Mouse (Mus musculus): ENCODE results near the gene Fam149b. TPM values are rescaled to one million over a fixed set of nuclear protein-coding genes. Genes with fewer than 3 reads are reported as not detected.

The Fam149b gene
- polyA plus RNA-seq, 1 experiment from 2014 or later = 40.7 TPM

DNA sequence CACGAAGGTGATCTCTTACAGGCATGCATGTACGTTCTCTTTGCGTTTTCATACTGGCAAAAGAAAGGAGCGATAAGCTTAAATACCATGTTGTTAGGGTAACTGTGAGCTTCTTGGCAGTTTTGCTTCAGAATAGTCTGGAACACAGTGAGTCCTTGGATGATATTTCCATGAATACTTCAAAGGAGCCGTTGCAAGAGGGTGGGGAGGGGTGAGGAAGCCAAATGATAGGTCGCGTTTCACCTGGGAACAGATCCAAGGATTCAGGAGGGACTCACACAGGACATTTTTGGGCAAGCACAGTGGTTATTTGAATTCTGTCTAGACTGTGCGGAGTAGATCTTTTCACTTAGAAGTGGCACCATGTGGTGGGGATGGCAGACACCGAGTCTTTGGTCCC lies 49.3 kb downstream of the Fam149b start:
- 80% methylated on average over 9 of the region's 9 CpGs for WGBS
- Histone ChIP-seq H3K4me1 (peaks cover 7% of the 10 kb centered on the region), H3K36me3 (no peaks in the 10 kb centered on the region), H3K9me3 (no peaks in the 10 kb centered on the region), H3K27me3 (no peaks in the 10 kb centered on the region), H3K4me2 (replicated peaks) (no peak overlapping the region), H3K27ac (no peak overlapping the region), H3K9ac (no peak overlapping the region), H3K4me3 (no peak overlapping the region)
- ATAC-seq (ENCODE audit: low FRiP score, low read depth) = no peak

DNA sequence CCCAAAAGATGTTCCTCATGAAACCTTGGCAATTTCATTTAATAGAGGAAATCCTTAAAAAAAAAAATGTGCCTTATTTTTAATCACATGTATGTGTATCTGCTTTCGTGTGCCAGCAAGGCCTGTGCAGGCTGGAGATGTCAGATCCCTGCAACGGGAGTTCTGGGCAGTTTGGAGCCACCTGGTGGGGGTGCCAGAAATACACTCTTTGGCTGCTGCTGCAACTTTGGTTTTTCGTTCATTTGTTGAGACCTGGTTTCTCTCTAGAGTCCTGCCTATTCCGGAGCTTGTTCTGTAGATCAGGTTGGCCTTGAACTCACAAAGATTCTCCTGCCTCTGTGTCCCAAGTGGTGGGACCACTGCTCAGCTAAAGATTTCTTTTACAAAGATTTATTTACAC lies 50.9 kb downstream of the Fam149b start:
- H3K4me1 ChIP-seq = peaks cover 5% of the 10 kb centered on the region; the same call in 1 of the 2 replicates
- no peak for ATAC-seq (ENCODE audit: low FRiP score, low read depth)
- no peaks in the 10 kb centered on the region for H3K9me3 ChIP-seq
- 46% methylated on average over 4 of the region's 4 CpGs for WGBS
- H3K9ac ChIP-seq = no peak overlapping the region
- no peak overlapping the region for H3K4me2 ChIP-seq (replicated peaks)
- no peaks in the 10 kb centered on the region for H3K36me3 ChIP-seq
- H3K4me3 ChIP-seq = no peak overlapping the region
- H3K27me3 ChIP-seq = no peaks in the 10 kb centered on the region
- no peak overlapping the region for H3K27ac ChIP-seq

DNA sequence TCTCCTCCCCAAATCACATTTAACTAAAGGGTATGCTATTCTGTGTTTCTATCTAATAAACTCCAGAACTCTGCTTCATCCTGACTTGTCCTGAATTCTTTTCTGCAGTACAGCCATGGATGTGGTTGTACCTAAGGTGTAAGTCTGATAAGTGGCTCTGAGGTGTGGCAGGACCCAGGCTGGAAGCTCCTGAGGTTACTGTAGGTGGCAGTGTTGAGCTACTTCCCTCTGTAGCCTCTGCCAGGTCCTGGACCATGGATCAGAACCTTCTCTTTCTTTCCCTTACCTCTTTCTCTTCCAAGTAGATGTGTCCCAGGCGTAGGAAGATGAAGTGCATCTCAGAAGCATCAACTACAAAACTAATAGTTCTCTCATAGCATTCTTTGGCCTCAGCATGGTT lies 52.1 kb downstream of the Fam149b start:
- WGBS = 26% methylated on average over 1 of the region's 1 CpGs

DNA sequence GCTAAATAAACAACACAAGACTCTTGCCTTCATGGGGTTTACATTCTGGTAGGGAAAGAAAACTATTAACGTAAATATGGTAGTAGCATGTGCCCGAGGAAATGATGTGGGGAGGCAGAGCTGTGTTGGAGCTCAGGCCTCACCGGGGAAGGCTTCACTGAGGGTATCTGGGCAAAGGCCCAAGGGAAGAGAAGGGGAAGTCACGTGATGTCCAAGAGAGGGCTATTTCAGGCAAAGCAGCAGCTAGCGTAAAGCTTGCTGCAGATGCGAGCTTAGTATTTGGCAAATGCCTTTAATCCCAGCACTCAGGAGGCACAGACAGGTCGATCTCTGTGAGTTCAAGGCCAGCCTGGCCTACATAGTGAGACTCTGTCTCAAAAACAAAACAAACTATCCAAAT lies 74.3 kb downstream of the Fam149b start:
- Histone ChIP-seq H3K4me1 (no peaks in the 10 kb centered on the region), H3K9ac (no peak overlapping the region), H3K36me3 (no peaks in the 10 kb centered on the region), H3K4me2 (replicated peaks) (no peak overlapping the region), H3K27ac (no peak overlapping the region), H3K27me3 (no peaks in the 10 kb centered on the region), H3K9me3 (no peaks in the 10 kb centered on the region), H3K4me3 (no peak overlapping the region)
- no peak for ATAC-seq (ENCODE audit: low FRiP score, low read depth)
- 72% methylated on average over 7 of the region's 7 CpGs for WGBS

More for the DNA sequence above, 52.1 kb downstream of the Fam149b start:
- Histone ChIP-seq H3K9ac (no peak overlapping the region), H3K4me1 (no peaks in the 10 kb centered on the region), H3K9me3 (no peaks in the 10 kb centered on the region), H3K27me3 (no peaks in the 10 kb centered on the region), H3K4me2 (replicated peaks) (no peak overlapping the region), H3K36me3 (no peaks in the 10 kb centered on the region), H3K27ac (no peak overlapping the region), H3K4me3 (no peak overlapping the region)
- ATAC-seq (ENCODE audit: low FRiP score, low read depth) = 0 out of 2 replicates have a peak, but pooled peaks have one; percentile 32

DNA sequence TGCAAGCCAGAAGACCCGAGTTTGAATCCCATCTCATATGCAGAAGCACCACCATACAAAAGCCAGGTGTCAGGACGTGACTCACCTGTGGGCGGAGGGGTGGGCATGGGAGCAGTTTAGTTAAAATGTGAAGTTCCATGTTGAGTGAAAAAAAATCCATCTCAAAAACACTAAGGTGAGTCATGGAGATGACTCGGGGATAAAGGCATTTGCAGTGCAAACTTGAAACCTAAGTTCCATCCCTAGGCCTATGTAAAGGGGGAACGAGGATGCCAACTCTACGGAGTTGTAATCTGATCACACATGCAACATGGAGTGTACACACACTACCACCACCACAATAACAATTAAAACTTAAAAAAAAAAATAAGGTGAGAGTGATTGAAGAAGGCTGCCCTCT lies 75.1 kb downstream of the Fam149b start:
- 84% methylated on average over 6 of the region's 6 CpGs for WGBS
- Histone ChIP-seq H3K9me3 (no peaks in the 10 kb centered on the region), H3K9ac (no peak overlapping the region), H3K4me3 (no peak overlapping the region), H3K36me3 (no peaks in the 10 kb centered on the region), H3K4me2 (replicated peaks) (no peak overlapping the region), H3K27ac (no peak overlapping the region), H3K27me3 (no peaks in the 10 kb centered on the region), H3K4me1 (no peaks in the 10 kb centered on the region)
- ATAC-seq (ENCODE audit: low FRiP score, low read depth) = no peak

DNA sequence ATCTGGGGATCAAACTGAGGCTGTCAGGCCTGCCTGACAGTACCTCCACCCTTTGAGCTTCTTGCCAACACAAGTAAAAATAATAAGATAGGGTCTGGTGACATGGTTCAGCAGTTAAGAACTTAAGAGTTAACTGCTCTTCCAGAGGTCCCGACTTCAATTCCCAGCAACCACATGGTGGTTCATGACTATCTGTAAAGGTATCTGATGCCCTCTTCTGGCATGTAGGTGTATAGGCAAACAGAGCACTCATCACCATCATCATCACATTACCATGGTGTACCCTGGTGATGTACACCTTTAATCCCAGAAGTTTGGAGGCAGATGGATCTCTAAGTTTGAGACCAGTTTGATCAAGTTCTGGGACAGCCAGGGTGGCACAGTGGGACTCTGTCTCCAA lies 80.6 kb downstream of the Fam149b start:
- ATAC-seq (ENCODE audit: low FRiP score, low read depth) = no peak
- Histone ChIP-seq H3K36me3 (no peaks in the 10 kb centered on the region), H3K4me2 (replicated peaks) (no peak overlapping the region), H3K27me3 (no peaks in the 10 kb centered on the region), H3K9ac (no peak overlapping the region), H3K4me3 (no peak overlapping the region), H3K9me3 (no peaks in the 10 kb centered on the region), H3K27ac (no peak overlapping the region), H3K4me1 (no peaks in the 10 kb centered on the region)
- WGBS = 36% methylated on average over 1 of the region's 1 CpGs

DNA sequence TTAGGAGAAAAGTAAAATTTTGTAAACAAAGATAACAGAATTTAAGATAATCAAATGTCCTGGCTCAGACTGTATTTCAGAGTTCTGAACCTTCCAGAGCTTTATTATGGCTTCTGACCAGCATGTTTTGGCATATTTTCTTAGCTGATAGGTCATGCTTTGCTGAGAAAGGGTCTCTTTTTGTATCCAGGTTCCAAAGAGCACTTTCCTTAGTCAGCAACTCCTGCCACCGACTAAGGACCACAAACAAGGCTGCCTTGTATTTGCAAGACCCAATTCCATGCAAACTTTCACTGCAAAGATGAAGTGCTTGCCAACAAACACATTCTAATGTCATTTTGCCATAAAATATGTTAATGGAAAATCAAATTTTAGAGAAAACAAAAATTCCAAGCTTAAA lies 81.9 kb downstream of the Fam149b start:
- H3K27ac ChIP-seq = no peak overlapping the region
- no peaks in the 10 kb centered on the region for H3K4me1 ChIP-seq
- H3K36me3 ChIP-seq = no peaks in the 10 kb centered on the region
- ATAC-seq (ENCODE audit: low FRiP score, low read depth) = no peak
- H3K4me2 ChIP-seq (replicated peaks) = no peak overlapping the region
- no peak overlapping the region for H3K9ac ChIP-seq
- no peak overlapping the region for H3K4me3 ChIP-seq
- H3K9me3 ChIP-seq = no peaks in the 10 kb centered on the region
- no peaks in the 10 kb centered on the region for H3K27me3 ChIP-seq
- WGBS = 53% methylated on average over 1 of the region's 1 CpGs

DNA sequence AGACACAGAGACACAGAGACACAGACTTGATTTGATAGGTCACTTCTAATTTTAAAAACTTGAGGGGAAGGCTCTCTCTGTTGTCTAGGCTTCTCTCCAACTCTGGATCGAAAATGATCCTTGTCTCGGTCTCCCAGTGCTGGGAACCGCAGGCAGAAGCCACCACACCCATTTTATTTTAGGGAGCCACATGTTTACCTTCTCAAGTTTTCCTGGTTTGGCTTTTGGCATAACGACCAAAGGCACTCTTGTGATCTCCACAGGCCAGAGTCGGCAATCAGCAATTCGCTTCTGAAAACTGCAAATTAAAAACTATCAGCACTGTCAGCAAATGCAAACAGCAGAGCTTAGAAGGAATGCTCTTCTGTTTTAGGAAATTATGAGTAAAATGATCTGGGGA lies 83.8 kb downstream of the Fam149b start:
- Histone ChIP-seq H3K4me1 (no peaks in the 10 kb centered on the region), H3K9ac (no peak overlapping the region), H3K27me3 (no peaks in the 10 kb centered on the region), H3K27ac (no peak overlapping the region), H3K4me2 (replicated peaks) (no peak overlapping the region), H3K9me3 (no peaks in the 10 kb centered on the region), H3K4me3 (no peak overlapping the region), H3K36me3 (no peaks in the 10 kb centered on the region)
- 69% methylated on average over 6 of the region's 6 CpGs for WGBS
- ATAC-seq (ENCODE audit: low FRiP score, low read depth) = no peak

DNA sequence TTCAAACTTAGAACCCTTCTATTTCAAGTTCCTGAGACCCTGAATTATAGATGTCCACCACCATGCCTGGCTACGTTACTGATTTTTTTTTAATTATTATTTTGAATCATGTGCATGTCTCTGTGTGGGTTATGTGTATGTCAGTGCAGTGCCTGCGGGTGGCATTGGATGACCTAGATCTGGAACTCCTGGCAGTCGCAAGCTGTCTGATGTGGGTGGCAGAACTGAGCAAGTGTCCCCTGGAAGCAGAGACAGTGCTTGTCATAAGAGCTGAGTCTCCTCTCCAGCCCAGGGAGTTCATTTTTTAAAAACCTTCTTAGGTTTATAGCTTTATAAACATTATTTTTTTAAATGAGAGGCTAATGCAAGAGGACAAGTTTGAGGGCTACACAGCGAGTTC lies 84.5 kb downstream of the Fam149b start:
- H3K36me3 ChIP-seq = no peaks in the 10 kb centered on the region
- WGBS = 80% methylated on average over 4 of the region's 4 CpGs
- no peak overlapping the region for H3K4me2 ChIP-seq (replicated peaks)
- H3K4me3 ChIP-seq = no peak overlapping the region
- ATAC-seq (ENCODE audit: low FRiP score, low read depth) = no peak
- no peak overlapping the region for H3K9ac ChIP-seq
- H3K4me1 ChIP-seq = no peaks in the 10 kb centered on the region
- no peaks in the 10 kb centered on the region for H3K9me3 ChIP-seq
- no peaks in the 10 kb centered on the region for H3K27me3 ChIP-seq
- H3K27ac ChIP-seq = no peak overlapping the region

Other genes with a start within 250 kb of the Fam149b start
- 11.7 and 13.2 TPM in 2 replicates for gene Saysd1, start 209.6 kb upstream of the Fam149b start, polyA plus RNA-seq (2015; fragmentation: Nextera tagmentation; extraction: Ambion mirVana)
- 5.7 and 6.4 TPM in 2 replicates for gene Kcnk5, start 166.4 kb upstream of the Fam149b start, polyA plus RNA-seq (2015; fragmentation: Nextera tagmentation; extraction: Ambion mirVana)
- gene Kcnk16, start 79.0 kb upstream of the Fam149b start, polyA plus RNA-seq (2015; fragmentation: Nextera tagmentation; extraction: Ambion mirVana) = not detected in 2 replicates
- gene Nudt13, start 53.5 kb upstream of the Fam149b start, polyA plus RNA-seq (2015; fragmentation: Nextera tagmentation; extraction: Ambion mirVana) = 18.2 and 21.4 TPM in 2 replicates
- 53.6 and 55.6 TPM in 2 replicates for gene Ecd, start within 50 bp of the Fam149b start, polyA plus RNA-seq (2015; fragmentation: Nextera tagmentation; extraction: Ambion mirVana)
- 213 and 220 TPM in 2 replicates for gene Dnajc9, start 40.7 kb downstream of the Fam149b start, polyA plus RNA-seq (2015; fragmentation: Nextera tagmentation; extraction: Ambion mirVana)
- 93.6 and 101 TPM in 2 replicates for gene Mrps16, start 45.5 kb downstream of the Fam149b start, polyA plus RNA-seq (2015; fragmentation: Nextera tagmentation; extraction: Ambion mirVana)
- gene Cfap70, start 104.1 kb downstream of the Fam149b start, polyA plus RNA-seq (2015; fragmentation: Nextera tagmentation; extraction: Ambion mirVana) = 0.19 and 0.31 TPM in 2 replicates
- gene Anxa7, start 132.0 kb downstream of the Fam149b start, polyA plus RNA-seq (2015; fragmentation: Nextera tagmentation; extraction: Ambion mirVana) = 36.1 and 37.4 TPM in 2 replicates
- gene Mss51, start 148.7 kb downstream of the Fam149b start, polyA plus RNA-seq (2015; fragmentation: Nextera tagmentation; extraction: Ambion mirVana) = 1.3 and 1.9 TPM in 2 replicates
- 59.8 and 60.5 TPM in 2 replicates for gene Ppp3cb, start 198.4 kb downstream of the Fam149b start, polyA plus RNA-seq (2015; fragmentation: Nextera tagmentation; extraction: Ambion mirVana)

Measured in limb, embryonic 13.5 days (tissue).